Mouse (Mus musculus) WW6 (cell line): ENCODE results near the gene 6430571L13Rik.

Source experiments
- DNase-seq: peaks from one replicate; pipeline ENCODE4 v3.0.0-alpha.2; 2013; ENCODE audit warnings: low read depth, low spot score

6430571L13Rik gene

DNA sequence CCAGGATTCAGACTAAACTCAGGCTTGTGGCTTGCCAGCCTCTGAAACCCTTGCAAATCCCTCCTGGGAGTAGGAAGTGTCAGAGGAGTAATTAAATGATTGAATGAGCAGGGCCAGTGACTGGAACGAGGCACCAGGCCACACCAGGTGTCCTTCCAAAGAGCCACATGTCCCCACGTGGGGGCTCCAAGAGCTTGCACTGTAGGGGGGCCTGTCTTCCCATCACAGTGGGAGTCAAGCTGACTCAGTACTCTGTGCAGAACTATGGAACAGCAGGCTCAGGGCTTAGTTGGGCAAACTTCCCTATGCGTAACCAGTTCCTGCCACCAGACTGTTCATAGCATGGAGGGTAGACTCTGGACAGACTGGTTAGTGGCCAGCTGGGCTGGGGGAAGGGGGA is 44.0 kb downstream of the 6430571L13Rik start:
- DNase-seq = no peak

DNA sequence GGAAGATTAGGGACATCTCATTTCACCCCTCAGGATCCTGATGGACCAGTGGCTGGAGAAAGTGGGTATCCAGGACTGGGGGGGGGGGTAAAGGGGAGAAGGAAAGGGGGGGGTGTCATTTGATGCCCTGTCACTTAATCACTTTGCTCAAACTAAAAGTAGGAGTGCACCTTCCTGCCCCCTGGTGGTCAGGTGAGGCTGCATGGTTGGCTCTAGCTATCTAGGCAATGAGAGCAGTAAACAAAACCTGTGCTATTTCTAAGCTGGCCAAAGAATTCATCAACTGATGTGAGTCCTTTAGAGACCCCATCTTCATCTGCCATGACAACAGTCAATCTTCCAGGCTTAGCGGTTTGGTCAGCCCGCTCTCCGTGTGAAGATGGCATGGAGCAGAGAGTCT is 46.3 kb downstream of the 6430571L13Rik start:
- DNase-seq = no peak

DNA sequence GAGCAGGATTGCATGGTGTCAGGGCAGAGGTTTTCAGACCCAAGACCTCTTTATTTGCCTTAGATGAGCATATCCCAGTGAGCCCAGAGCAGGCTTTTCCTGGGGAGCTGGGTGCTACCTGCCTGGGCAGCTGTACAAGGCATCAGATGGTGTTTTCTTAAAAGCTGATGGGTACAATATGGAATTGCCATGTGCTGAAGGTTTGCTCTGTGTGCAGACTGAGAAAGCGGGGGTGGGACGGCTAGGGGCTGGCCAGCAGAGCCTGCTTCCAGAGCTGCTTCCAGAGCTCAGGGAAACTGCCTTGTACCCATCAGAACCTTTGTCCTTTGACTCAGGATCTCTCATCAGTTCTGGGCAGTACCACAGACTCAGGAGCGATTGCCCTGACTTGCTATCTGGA is 47.3 kb downstream of the 6430571L13Rik start:
- no peak for DNase-seq

DNA sequence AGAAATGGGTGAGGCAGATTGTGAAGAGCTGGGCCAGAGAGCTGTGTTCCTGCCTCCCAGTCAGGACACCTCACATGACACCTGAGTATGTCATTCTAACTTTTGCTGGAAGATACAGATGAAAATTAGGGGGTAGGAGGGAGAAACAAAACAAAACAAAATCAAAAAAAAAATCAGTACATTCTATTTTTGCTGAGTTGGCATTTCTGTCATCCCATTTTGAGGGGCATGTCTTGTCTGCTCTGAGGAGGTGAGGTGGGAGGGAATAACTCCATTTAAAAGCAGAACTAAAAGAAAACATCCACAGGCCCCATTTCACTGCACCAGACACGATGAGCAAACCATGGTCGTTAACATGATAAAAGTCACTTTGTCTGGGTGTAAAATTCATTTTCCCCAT is 47.9 kb downstream of the 6430571L13Rik start:
- DNase-seq = no peak

DNA sequence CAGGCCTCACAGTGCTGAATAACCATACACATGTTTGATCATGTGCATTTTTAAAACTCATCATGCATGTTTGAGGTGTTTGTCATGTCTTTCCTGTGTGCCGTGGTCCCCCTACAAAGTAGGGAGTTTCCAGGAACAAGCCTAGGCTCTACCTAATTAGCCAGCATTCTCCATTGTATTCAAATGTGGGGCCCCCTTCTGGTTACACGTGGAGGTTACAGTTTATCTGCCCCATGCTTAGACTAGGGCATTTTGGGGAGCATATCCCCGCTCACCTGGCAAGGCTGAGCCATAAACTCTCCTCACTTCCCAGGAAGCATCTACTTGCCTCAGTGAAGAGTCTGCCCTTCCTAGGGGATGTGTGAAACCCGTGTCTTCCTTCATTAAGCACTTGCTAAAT is 56.0 kb downstream of the 6430571L13Rik start:
- DNase-seq = no peak

DNA sequence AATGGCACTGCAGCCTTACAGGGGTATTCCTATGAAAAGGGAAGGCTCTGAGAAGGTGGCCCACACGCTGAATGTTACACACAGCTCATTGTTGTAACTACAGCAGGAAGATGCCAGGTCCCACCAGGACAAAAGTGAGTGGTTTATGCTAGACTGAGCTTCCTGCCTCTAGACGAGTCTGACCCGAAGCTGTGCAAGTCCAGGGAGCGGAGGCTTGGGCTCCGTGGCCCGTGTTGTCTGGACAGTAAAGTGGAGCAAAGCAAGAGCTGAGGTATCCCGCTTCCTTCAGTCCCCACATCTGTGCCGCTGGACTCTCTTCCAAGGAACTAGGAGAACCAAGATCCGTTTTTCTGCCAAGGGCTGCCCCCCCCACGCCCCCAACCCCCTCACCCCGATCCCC is 58.6 kb downstream of the 6430571L13Rik start:
- DNase-seq = no peak

DNA sequence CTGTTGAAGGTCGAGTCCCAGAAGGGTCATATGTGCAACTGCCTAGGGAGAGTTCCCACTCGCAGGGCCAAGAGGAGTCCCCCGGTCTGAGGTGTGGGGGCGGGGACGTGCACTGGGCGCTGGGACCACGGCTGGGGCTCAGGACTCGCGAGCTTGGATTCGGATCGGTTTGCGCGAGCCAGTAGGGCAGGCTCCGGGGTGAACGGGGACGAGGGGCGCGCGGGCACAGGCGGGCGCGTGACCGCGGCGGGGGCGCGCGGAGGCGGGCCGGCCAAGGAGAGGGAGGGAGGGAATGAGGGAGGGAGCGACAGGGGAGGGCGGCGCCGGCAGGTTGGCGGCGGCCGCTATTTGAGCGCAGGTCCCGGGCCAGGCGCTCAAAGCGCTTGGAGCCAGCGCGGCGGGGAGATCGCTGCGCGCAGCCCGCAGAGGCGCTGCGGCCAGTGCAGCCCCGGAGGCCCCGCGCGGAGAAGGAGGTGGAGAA is 59.1 kb downstream of the 6430571L13Rik start, which contains the start of gene Cacna2d2:
Cacna2d2 (plus strand) TSS at position 122 of the 481 bp plus-strand sequence.
- peak; percentile 43 for DNase-seq

DNA sequence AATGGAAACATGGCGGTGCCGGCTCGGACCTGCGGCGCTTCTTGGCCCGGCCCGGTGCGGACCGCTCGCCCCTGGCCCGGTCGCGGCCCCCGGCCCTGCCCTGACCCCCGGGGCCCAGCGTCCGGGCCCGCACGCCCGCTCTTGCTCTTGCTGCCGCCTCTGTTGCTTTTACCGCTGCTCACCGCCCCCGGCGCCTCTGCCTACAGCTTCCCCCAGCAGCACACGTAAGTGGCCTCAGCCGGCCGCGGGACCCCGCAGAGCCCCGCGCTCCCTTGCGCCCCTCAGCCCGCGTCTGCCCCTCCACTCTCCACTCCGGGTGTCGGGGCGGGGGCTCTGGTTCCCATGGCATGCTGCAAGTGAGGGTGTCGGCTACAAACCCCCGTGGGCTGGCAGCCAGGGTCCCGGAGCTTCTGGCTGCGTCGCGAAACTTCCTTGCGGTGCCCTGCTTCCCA is 59.7 kb downstream of the 6430571L13Rik start:
- DNase-seq = no peak

DNA sequence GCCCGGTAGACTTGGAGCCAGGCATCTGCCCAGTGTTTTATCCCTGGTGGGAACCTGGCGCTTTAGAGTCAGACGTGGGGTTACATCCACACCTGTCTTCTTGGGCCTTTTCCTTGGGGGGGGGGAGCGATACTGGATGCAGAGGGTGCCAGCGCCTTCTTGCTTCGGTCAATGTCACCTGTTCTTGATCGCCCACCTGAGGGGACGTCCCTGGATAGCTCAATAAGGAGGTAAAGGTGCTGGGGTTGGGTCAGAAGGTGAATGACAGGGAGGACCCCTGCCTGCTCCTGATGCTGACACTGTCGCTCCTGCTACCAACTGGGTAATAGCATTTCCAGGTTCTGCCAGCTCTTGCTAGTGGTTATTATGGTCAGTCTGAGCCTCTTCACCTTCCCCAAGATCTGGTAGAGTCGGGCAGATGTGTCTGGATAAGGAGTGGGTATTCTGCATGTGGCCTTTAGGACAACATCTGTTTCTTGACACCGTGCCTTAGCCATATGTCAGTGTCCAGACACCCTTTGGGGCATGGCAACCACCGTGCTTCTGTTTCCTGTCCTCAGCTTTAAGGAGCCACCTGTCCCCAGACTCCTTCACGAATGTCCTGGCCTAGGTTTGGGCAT is 60.4 kb downstream of the 6430571L13Rik start:
- no peak for DNase-seq
